Mouse (Mus musculus): ENCODE data around the gene Cbx3.

The Cbx3 gene

GRCm38 (mm10) chr6:51525001-51525400, 54.8 kb downstream of the Cbx3 start:
- DNase-seq, result no peak

GRCm38 (mm10) chr6:51529457-51529856, 59.3 kb downstream of the Cbx3 start:
- DNase-seq, result no peak

All from kidney, adult 9 months (tissue).